Mouse (Mus musculus): ENCODE measurements around the gene N4bp2.
A peak's percentile ranks its signal among the peaks of the same experiment; 100 is the strongest.
"Not testable (repeated sequence)": the region's sequence is repeated elsewhere in the genome, so short reads cannot be mapped to it uniquely, and the experiment has no call there.

The N4bp2 gene

DNA sequence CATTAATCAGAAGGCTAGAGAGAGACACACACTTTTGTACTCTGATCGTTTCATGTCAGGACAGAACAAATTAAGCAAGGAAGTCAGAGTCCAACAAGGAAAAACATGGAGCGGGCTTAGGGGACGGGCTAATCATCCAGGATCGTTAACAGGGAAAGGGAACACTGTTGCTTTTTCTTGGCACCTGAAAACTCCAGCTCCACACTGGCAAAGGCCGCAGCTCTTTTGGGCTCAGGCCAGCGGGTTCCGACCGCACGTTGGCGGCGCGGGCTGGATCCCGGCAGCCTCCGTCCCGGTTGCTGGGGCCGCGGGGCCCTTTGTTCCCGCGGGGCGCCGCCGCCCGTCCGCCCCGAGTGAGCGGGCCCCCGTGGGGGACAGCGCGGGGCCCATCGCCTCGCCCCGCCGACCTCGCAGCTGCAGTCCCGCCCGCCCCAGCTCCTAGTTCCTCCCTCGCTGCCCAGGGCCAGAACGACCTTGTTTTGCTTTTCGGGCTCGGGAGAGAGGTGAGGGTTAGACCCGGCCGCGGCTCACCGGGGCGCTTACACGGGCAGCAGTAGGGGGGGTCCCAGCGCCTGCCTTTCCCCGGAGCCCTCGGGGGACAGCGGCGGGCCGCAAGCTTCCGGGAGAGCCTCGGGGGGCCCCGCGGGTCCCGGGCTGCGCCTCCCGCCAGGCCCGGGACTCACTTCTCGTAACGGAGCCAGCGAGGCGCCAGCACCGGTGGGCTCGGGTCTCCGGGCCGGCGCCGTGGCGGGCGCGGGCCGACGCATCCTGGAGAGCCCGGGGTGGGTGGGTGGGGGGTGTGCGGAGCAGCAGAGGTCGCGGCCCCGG, at the start of gene N4bp2:
Gene N4bp2, plus strand, starts transcription at position 434 of the 828 bp plus-strand sequence.
- peak; percentile 83 to 89 for DNase-seq

DNA sequence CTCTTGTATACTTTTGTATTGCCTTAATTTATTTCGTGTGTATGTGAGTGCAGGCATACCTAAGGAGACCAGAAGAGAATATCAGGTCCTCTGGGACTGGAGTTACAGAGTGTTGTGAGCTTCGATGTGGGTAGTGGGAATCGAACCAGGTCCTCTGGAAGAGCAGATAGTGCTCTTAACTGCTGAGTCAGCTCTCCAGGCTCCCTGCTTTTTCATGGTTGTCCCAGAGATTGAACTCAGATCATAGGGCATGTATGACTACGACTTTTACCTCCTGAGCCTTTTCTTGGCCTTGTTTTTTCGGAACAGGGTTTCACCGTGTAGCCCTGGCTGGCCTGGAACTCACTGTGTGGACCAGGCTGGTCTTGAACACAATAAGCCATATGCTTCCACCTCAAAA, 48.2 kb upstream of the N4bp2 start:
- no peak for DNase-seq

DNA sequence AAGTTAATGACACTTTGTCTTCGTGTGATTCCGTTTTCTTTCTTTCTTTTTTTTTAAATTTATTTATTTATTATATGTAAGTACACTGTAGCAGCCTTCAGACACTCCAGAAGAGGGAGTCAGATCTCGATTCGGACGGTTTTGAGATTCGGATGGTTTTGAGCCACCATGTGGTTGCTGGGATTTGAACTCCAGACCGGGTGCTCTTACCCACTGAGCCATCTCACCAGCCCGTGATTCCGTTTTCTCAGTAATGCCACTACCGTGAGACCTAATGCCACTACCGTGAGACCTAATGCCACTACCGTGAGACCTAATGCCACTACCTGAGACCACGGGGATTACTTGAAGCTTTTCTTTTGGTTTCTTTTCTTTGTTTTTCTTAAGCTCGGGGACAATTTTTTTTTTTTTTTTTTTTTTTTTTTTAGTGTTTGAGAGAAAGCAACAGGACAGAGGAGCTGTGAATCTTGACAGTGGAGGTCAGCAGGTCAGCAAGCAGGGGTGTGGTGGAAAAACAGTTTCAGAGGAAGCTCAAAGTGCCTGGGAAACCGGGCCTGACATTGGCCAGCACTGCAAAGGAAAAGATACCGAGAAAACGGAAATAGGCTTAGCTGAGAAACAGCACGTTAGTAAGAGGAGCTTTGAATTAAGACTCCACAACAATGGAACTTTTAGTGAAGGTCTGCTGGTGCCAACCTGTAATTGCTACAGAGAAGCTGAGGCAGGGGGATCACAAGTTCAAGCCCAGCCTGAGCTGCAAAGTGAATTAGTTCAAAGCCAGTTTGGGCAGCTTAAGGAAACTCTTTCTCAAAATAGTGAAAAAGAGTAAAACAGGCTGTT, 46.0 kb upstream of the N4bp2 start:
- DNase-seq, result peak in 1 of 2 experiments; percentile 45

DNA sequence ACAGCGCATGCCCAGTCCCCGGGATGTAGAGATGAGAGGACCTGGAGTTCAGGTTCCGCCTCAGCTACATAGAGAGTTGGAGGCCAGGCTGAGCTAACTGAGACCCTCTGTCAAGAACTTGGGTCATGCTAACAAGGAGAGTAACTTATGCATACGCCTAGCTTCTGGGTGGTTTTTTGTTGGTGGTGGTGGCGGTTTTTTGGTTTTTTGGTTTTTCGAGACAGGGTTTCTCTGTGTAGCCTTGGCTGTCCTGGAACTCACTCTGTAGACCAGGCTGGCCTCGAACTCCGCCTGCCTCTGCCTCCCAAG, 45.5 kb upstream of the N4bp2 start:
- DNase-seq, result not testable (repeated sequence)

DNA sequence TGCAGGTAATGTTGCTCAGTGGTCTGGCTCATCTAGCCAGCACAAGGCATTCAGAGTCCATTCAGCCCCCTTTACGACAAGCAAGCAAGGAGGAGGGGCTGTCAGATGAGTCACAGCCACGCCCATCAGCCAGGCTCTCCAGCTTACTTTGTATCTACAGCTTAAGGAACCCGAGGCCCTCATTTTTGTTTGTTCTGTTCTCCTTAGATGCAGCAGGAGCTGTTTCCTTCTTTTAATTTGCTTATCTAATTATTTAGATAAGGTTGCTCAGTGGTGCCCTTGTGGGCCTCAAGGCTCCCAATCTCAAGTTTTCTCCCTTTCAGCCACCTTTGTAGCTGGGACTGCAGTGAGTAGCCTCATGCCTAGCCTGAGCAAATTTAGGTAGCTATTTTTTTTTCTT, 45.0 kb upstream of the N4bp2 start:
- DNase-seq, result no peak

DNA sequence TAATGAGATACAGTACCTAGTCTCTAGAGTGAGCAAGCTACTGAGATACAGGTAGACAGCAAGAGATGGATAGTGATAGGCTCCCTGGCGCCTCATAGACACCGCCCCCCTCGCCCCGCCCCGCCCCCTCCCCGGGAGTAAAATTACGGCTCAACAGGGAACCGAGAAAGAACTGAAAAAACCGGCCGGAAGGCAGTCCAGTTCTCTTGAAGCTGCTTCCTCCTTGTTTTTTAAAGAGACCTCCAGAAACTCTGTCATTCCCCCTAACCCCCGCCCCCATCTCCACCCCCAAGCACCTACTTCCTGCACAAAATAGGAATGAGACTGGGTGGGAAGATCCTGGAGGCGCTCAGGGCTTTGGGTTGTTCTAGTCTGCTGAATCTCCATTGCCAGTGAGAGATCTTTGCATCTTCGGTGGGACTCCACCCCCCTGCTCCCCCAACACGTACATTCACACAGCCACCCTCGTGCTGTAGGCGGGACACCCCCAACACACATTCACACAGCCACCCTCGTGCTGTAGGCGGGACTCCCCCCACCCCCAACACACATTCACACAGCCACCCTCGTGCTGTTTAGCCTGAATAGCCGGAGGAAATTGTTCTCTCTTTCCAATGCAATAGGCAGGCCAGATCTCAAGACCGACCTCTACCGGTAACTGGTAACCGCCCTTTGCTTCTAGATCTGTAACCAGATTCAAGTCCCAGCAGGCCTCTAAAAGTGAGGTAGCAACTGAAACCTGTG, 38.8 kb upstream of the N4bp2 start:
- DNase-seq, result peak; percentile 70 to 88

DNA sequence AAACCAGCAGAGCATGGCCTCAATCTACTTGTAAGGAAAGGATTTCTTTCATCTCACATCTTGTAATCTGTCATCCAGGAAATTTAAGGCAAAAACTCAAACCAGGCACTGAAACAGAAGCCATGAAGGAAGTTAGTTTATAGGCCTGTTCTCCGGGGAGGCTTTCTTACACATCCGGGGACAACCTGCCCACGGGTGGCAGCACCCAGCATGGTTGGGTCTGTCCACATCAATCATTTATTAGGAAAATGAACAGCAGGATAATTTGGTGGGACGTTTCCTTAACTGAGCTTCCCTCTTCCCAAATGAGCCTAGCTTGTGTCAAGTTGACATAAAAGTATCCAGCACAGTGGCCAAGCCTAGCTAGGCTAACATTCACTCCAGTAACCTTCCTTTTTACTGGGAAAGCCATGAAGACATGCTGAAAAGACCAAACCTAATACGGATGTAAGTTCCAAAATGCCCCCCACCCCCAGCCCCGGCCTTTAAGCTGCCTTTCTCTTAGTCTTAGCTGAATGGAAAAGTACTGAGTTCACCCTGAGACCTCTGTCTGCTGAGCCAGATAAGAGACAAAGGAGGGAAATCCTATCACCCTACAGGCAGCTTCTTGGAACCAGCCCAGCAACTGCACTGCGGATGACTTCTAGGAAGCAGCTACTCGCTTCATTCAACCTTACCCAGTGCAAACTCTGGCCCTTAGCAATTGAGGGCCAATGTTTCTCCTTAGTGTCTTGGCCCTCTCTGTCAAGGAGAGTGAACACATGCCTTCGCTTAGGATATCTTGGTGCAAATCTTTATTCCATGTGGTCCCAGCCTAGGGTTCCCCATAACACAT, 31.9 kb upstream of the N4bp2 start:
- DNase-seq, result peak; percentile 84 to 87

DNA sequence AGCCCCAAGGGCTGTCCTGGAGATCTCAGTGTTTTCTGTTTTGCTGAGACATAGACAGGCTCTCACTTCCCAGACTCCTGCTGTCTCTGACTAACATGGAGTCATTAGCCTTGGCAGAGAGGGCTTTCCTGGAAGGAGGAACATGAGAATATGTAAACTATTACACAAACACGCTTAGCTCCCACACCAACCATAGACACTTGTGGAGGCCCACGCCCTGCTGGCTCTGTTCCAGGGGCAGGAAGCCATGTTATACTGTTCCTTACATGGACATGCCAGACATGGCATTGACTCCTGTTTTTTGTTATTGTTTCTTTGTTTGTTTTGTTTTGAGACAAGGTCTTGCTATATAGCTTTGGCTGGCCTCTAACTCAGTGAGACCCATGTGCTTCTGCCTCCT, 27.7 kb upstream of the N4bp2 start:
- no peak for DNase-seq

DNA sequence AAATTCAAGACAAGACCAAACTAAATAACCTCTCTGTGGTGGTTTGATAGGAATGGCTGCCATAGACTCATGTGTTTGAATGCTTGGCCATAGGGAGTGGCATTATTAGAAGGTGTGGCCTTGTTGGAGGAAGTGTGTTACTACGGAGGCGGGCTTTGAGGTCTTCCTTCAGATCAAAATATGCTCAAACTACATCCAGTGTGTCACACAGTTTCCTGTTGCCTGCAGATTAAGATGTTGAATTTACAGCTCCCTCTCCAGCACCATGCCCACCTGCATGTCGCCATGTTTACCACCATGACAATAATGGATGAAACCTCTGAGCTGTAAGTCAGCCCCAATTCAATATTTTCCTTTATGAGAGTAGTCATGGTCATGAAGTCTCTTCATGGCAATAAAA, 24.0 kb upstream of the N4bp2 start:
- DNase-seq, result no peak

DNA sequence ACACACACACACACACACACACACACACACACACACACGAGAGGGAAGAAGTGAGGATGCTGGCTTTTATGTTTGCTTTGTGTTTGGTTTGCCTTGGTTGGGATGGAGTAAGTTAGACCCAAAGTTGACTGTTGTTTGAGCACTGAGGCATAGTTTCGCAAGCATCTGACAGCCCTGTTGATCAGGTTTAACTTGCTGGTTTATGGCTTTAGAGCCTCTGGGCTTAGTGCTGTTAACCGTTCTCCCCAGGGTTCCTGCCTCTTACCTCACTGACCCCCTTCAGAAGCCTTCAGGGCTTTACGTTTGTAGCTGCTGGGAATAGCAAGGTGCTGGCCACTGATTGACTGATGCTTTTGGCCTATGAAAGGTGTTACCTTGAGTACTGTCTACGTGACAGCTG, 16.4 kb upstream of the N4bp2 start:
- DNase-seq, result no peak

DNA sequence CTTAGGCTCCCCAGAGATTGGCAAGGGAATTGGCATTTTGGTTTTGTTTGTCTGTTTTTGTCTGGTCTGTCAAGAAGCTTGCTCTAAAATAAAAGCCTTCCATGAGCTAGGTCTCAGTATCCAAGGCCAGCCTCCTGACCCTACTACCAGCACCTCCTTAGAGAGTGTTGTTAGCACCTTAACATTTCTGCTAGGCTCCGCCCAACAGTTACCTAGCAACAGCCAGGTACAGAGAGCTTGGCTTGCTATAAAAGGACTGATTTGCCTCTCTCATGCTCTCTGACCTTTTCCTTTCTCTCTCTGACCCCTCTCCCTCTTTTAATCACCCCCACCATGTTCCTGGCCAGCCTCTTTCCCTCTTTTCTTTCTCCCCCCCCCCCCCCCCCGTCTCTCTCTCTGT, 14.9 kb upstream of the N4bp2 start:
- DNase-seq, result no peak

DNA sequence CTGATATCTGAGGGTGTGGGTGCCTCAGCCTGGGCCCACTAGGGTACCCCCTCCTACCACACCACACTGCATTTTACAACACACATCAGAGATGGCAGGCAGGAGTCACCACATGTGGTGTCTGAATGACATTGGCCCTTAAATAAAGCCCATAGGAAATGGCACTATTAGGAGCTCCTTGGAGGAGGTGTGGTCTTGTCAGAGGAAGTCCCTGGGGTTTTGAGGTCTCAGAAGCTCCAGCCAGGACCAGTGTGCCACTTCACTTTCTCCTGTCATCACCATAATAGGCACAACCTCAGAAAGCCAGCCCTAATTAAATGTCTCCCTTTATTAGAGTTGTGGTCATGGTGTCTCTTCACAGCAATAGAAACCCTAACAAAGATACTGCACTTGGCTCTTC, 14.4 kb upstream of the N4bp2 start:
- DNase-seq, result no peak

DNA sequence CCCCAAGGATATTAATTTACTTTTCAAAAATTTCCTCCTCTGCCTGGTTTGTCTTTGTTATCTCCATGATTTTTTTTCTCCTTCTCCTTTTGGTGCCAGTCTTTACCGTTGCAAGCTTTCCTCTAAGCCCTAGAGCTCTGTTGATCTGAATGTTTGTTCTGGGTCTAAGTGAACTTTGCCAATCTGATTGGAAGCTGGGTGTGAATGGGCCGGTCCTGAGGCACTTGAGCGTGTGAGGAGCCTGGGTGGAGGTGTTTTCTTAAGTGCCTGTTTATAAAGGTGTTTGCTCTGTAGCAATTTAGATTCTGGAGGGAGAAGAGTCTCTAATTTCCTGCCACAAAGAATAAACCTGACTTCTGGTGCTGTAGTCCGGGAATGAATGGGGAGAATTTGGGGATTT, 11.3 kb upstream of the N4bp2 start:
- no peak for DNase-seq

DNA sequence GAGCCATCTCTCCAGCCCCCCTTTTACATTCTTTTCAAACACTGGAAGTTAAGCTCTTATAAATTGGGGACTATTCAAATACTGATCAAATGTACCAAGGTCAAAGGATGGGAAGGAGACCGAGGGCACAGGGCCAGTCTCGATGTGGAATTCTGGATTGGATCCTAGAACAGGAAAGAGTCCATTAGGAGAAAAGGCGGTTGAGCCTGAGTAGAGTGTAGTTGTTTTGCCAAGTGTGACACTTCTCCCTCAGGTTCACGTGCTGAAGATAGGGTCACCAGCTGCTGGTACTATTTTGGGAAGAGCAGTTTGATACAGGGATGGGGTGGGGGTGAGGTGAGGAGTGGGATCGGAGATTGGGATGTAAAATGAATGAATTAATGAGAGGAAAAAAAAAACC, 7.5 kb upstream of the N4bp2 start:
- no peak for DNase-seq

DNA sequence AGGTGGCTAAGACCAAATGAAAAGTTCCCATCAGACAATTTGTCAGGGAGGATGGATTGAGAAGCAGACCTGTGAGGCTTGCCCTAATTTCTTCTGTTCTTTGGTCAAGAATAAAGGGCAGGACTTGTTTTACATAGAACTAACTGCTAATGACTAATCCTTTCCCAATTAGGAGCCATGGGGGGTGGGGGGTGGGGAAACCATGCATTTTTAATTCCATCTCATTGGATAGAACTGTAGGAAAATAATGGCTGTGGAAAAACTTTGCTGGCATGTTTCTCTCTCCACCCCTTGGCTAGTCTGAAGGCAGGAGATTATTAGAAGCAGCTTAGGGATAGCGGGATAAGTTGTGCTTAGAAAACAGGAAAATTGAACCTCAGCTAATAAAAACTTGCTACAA, 6.2 kb upstream of the N4bp2 start:
- no peak for DNase-seq

DNA sequence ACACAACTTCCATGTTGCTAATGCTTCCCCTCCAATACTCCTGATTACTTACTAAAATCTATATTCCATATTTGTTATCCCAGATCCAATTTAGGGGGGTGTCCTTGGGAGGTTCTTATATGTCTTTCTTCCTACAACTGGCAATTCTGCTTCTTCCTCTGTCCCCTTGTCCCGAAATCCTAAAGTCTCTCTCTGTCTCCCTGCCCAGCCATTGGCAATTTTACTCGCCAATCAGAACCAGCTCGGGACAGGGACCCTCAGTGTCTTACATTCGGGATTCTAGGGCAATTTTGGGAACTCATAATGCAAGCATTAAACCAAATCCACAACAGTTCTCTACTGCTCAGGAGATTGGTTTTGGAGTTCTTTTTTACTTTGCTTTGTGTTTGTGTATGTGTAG, 3.3 kb upstream of the N4bp2 start:
- DNase-seq, result no peak

DNA sequence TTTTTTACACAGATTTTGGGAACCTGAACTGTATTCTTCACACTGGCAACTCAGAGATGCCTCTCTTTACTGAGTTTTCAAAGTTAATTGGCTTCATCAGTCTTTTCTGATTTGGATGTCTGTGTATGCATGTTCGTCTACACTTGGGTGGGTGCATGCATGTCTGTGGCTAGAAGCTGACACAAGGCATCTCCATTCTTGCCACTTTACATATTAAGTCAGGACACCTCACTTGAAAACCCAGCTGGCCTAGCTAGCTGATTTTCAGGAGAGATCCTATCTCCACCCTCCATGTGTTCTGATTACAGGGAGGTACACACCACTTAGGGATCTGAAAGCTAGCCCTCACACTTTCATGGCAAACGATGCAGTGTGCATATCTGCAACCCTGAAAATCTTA, 2.7 kb upstream of the N4bp2 start:
- DNase-seq, result no peak

DNA sequence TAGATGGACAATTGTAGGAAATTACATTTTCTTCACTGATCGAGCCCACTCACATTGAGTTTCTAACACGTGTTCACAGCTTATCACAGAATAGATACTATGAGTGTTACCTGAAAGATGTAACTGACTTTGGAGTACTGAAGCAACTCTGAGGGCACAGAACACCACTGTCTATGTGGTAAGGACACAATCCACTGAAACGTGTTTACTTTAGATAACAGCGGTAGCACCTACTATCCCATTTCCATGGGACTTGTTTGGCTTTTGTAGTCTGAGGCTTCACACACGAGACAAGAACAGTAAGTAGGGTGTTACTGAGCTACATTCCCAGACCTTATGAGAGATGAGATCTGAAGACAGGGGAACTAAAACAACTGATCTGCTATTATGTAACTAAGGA, 2.3 kb upstream of the N4bp2 start:
- DNase-seq, result no peak

DNA sequence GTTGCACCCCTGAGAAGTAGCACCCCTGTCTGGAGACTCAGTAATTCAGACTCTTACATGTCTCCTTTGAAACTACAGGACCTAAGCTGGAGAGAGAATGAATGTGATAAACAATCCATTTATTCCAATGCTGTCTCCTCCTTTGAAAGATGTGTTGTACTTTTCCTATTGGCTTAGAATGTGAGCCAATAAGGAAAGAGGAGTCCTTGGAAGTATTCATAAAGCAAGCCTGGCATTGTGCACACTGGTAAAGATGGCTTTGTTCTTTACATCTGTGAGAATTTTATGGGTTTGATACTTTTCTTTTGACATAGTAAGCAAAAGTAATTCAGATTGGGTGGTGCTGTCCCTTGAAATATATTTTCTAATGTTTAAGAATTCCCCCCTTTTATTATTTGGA, 1.4 kb upstream of the N4bp2 start:
- DNase-seq, result no peak

DNA sequence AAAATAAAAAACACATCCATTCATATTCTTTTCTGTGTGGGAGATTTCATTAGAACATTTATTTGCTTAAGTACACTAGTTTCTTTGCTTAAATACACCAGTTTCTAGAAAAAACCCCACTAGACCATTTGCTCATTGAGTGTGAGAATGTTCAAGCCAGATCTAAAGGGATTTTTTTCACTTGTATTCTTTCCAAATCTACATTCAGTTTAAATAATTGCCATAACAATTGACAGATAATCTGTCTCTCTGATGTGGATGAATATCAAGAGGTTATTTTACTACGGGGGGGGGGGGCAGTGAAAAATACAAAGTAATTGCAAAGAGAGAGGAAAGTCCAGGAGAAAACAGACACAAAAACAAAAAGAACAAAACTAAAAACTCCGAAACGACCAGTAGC, 635 bp upstream of the N4bp2 start:
- no peak for DNase-seq

DNA sequence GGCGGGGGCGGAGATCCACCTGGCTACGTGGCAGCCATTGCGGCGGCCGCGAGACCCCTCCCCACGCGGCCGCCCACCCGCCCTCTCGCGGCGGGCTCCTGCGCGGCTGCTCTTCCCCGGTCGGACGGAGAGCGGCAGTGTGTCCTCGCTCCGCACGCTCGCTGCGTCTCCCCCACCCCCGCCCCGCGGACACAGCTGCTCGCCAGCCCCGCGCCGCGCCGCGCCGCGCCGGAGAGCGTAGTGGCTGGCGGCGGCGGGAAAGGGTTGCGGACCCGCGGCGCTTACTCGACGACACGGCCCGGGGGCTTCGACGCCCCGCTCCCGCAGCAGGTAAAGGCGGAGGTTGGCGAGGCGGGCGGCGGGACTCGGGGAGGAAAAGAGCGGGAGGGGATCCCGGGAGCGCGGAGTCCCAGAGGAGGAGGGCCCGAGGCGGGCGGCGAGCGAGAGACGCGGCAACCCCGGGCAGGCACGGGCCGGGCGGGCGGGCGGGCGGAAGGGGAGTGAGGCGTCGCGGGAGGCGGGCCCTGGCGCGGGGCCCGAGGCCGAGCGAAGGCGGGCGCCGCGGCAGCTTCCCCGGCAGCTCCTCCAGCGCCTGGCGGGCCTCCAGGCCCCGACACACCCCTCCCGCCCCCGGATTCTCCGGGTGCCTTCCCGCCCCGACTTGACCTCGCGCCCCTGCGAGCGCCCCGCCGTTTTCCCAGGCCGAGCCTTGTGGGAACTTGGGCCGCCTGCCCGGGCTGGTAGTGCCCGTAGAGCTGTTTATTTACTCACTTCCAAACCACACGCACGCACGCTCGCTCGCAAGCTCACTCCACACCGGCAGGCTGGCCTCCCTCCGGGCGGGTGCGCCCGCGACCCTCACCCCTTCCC, 830 bp downstream of the N4bp2 start:
- peak; percentile 90 to 95 for DNase-seq
